Mouse (Mus musculus) midbrain, embryonic 11.5 days (tissue): ENCODE measurements around the gene 1700003E16Rik. TPM values are rescaled to one million over a fixed set of nuclear protein-coding genes. Genes with fewer than 3 reads are reported as not detected.
A peak's percentile ranks its signal among the peaks of the same experiment; 100 is the strongest.

ENCODE experiments used
- ATAC-seq: fragments of 200-750 bp; cut with Nextera tagmentation; 2 replicates; pipeline ENCODE4 v1.8.0; 2017; ENCODE audit warnings: moderate TSS enrichment, moderate library complexity; ENCODE audit not compliant: low FRiP score
- DNase-seq: peaks from one replicate; pipeline ENCODE4 v3.0.0; 2015; ENCODE audit warnings: low spot score; ENCODE audit errors: missing footprints
- H3K27ac ChIP-seq: fragments of 300-500 bp; sonication (generic); 2 replicates; pipeline ENCODE4 v1.5.1; 2014; ENCODE audit warnings: low read depth, low read length
- H3K27me3 ChIP-seq: fragments of 300-500 bp; sonication (generic); 2 replicates; pipeline ENCODE4 v1.6.1; 2014; ENCODE audit warnings: mild to moderate bottlenecking, low read length, moderate library complexity, mixed read lengths; ENCODE audit not compliant: control insufficient read depth, insufficient read depth
- H3K36me3 ChIP-seq: fragments of 300-500 bp; sonication (generic); 2 replicates; pipeline ENCODE4 v1.6.1; 2014; ENCODE audit warnings: mild to moderate bottlenecking, low read length, moderate library complexity, mixed read lengths; ENCODE audit not compliant: control insufficient read depth, insufficient read depth
- H3K4me1 ChIP-seq: fragments of 300-500 bp; sonication (generic); 2 replicates; pipeline ENCODE4 v1.6.1; 2014; ENCODE audit warnings: low read length; ENCODE audit not compliant: control insufficient read depth, insufficient read depth
- H3K4me2 ChIP-seq: fragments of 300-500 bp; sonication (generic); 2 replicates; pipeline ENCODE4 v1.6.1; 2014; ENCODE audit warnings: mild to moderate bottlenecking, moderate library complexity
- H3K4me3 ChIP-seq: fragments of 300-500 bp; sonication (generic); 2 replicates; pipeline ENCODE4 v1.5.1; 2014; ENCODE audit warnings: low read depth, low read length
- H3K9ac ChIP-seq: fragments of 300-500 bp; sonication (generic); 2 replicates; pipeline ENCODE4 v1.6.1; 2014; ENCODE audit warnings: low read length
- H3K9me3 ChIP-seq: fragments of 300-500 bp; sonication (generic); 2 replicates; pipeline ENCODE4 v1.6.1; 2016; ENCODE audit warnings: low read length; ENCODE audit not compliant: control insufficient read depth
- WGBS: fragments of 180-500 bp; shearing (Covaris S2); extraction: QIAGEN DNeasy Blood & Tissue Kit; methylation state at CpG from one replicate; pipeline ENCODE4 v1.1.7; 2014; 5-methylcytosine and 5-hydroxymethylcytosine counted together
- polyA plus RNA-seq: library from polyadenylated mRNA; unstranded; fragments of >200 nt; fragmentation: Nextera tagmentation; extraction: Ambion mirVana; gene quantifications from 2 replicates; pipeline ENCODE4 v1.2.1, GENCODE M21; 2014

Gene 1700003E16Rik
- polyA plus RNA-seq, 1 experiment from 2014 or later: 1.7 TPM

DNA sequence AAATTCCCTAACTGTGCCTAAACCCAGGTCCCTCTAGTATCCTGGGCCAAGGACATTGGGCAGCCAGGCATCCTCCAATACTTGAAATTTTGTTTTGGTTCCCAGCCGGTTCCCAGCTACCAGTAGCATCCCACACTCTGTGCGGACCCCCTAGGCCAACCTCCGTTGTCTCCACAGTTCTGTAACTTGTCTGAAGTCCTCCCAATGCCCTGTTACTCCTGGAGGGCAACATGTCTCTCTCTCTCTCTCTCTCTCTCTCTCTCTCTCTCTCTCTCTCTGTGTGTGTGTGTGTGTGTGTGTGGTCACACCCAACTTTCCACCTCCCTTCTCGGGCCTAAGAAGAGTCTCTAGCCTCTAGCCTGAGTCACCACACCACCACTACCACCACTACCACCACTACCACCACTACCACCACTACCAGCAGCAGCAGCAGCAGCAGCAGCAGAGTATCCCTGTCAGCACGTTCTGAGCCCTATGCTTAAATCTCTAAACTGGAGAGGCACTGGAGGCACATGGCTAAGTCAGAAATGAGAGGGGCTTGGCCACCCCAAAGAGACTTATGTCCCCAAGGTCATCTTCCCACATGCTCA lies 19.8 kb upstream of the 1700003E16Rik start:
- H3K9me3 ChIP-seq: no peaks in the 10 kb centered on the region
- H3K27ac ChIP-seq: peak overlapping the region; percentile 99
- H3K4me2 ChIP-seq: peak overlapping the region; percentile 86
- H3K4me1 ChIP-seq: peaks cover 36% of the 10 kb centered on the region
- DNase-seq: peak; percentile 91
- peak overlapping the region; percentile 97 for H3K9ac ChIP-seq
- peak overlapping the region; percentile 51 for H3K4me3 ChIP-seq
- peaks cover 7% of the 10 kb centered on the region for H3K27me3 ChIP-seq
- WGBS: 7% methylated on average over 5 of the region's 5 CpGs
- ATAC-seq: peak; percentile 6
- H3K36me3 ChIP-seq: no peaks in the 10 kb centered on the region

DNA sequence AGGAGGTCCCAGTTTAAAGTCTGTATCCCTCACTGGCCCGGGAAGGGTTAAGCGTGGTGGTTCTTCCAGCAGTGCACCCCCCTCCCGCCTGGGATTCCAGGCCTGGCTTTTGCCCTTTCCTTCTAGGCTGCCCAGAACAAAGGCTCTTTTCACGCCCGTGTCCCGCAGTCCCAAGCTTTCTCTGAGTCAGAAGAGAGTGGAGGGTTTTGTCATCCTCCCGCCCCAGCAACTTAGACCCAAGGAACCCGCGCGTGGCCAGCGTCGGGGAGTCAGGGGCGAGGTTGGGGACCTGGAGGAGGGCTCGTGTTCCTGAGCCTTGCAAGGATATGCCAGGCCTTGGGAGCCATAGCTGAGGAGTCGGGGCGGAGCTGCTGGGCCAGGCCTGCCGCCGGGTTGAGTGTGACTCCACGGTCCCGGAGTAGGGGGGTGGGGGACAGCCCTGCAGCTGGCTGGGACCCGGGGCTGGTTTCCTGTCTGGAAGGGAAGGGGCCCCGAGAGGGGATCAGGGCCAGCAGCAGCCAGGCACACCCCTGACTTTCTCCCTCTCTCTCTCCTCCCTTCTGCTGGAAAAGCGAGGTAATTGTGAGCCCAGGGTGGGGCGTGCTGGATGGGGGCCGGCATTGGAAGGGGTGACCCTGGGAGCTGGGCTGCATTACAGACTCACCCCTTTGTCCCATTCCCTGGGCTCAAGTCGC lies 19.2 kb upstream of the 1700003E16Rik start:
- Histone ChIP-seq H3K4me2 (peak overlapping the region; percentile 86), H3K36me3 (no peaks in the 10 kb centered on the region), H3K27ac (peak overlapping the region; percentile 99), H3K27me3 (peaks cover 7% of the 10 kb centered on the region), H3K4me1 (peaks cover 41% of the 10 kb centered on the region), H3K9ac (peak overlapping the region; percentile 97), H3K4me3 (peak overlapping the region; percentile 51), H3K9me3 (no peaks in the 10 kb centered on the region)
- ATAC-seq (peak; percentile 82), DNase-seq (peak; percentile 98)
- whole genome bisulfite sequencing: under 1% methylated on average over 25 of the region's 26 CpGs

DNA sequence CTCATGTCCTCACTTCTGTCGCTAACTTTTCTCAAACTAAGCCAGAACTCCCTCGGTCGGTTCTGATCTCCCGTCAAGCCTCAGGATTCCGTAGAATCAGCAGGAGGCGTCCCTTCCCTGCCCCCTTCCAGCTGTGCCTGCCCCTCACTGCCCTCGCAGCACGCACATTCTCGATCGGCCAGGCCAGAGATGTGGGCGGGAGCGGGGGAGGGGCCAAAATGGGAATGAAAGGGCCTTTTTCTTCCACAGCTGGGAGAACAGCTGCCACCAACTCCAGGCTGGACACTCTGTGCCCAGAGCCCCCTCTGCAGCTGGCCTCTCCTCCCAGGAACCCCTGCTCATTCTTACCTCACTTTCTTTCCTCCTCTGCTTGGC lies 18.6 kb upstream of the 1700003E16Rik start:
- peaks cover 46% of the 10 kb centered on the region for H3K4me1 ChIP-seq
- peak overlapping the region; percentile 51 for H3K4me3 ChIP-seq
- ATAC-seq (peak; percentile 78), DNase-seq (peak; percentile 99)
- peak overlapping the region; percentile 86 for H3K4me2 ChIP-seq
- peak overlapping the region; percentile 97 for H3K9ac ChIP-seq
- H3K36me3 ChIP-seq: no peaks in the 10 kb centered on the region
- H3K9me3 ChIP-seq: no peaks in the 10 kb centered on the region
- peak overlapping the region; percentile 99 for H3K27ac ChIP-seq
- WGBS: under 1% methylated on average over 12 of the region's 12 CpGs
- peaks cover 7% of the 10 kb centered on the region for H3K27me3 ChIP-seq

DNA sequence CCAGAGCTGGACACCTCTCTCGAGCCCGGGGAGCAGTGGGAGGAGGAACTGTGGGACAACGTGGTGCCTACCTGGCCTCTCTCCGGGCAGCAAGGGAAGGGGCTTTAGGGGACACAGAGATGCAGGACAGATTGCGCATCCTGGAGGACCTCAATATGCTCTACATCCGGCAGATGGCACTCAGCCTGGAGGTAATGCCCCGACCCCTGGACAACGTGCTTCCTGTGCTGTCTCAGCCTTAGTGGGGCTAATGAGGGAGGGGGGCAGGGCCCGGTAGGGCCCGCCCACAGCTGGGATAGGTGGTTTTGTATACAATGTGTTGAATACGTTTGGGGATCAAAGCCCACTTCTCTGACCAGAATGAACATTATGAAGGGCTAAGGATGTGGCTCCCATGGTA lies 18.1 kb upstream of the 1700003E16Rik start:
- peak overlapping the region; percentile 99 for H3K27ac ChIP-seq
- H3K9ac ChIP-seq: peak overlapping the region; percentile 97
- under 1% methylated on average over 11 of the region's 11 CpGs for WGBS
- H3K9me3 ChIP-seq: no peaks in the 10 kb centered on the region
- H3K4me1 ChIP-seq: peaks cover 46% of the 10 kb centered on the region
- H3K36me3 ChIP-seq: no peaks in the 10 kb centered on the region
- peak overlapping the region; percentile 51 for H3K4me3 ChIP-seq
- DNase-seq (no peak), ATAC-seq (peak; percentile 54)
- H3K4me2 ChIP-seq: peak overlapping the region; percentile 86
- H3K27me3 ChIP-seq: peaks cover 7% of the 10 kb centered on the region

DNA sequence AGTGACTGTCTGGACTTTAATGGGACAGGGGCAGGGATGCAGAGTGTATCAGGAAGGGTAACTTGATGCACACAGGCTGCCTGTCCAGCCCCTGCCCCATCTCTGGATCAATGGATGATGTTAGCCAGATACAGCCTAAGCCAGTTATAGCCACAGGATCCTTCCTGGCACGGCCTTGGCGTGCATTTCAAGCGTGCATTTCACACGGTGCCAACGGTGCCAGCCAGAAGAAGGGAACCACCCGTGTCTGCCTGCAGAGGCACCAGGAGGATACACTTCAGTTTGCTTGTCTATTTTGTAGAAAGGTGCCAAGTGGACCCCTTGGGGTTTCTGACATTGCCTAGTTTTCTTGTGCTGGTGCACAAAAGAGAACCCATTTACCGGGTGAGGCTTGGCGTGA lies 16.2 kb upstream of the 1700003E16Rik start:
- no peak for DNase-seq
- WGBS: 93% methylated on average over 8 of the region's 8 CpGs
- H3K36me3 ChIP-seq: no peaks in the 10 kb centered on the region
- no peak overlapping the region for H3K9ac ChIP-seq
- H3K4me1 ChIP-seq: peaks cover 46% of the 10 kb centered on the region
- no peak for ATAC-seq
- no peak overlapping the region for H3K4me2 ChIP-seq
- H3K27ac ChIP-seq: no peak overlapping the region
- H3K27me3 ChIP-seq: peaks cover 7% of the 10 kb centered on the region
- no peak overlapping the region for H3K4me3 ChIP-seq
- no peaks in the 10 kb centered on the region for H3K9me3 ChIP-seq

DNA sequence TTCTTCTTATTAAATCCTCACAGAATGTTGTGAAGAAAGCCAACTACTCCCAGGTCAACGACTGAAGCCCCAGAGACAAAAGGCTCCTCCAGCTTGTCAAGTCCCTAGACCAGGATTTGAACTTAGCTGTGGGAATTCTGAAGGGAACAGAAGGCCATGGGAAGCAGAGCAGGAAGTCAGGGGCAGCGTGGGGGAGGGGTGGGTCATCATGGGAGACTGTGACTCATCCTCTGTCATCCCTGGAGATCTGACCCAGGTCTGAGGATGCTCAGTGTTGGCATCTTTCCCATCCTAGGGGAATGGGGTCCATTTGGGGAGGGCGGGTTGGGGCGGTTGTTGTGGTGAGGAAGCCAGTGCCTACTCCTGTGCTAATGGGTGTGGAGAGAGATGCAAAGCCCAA lies 14.6 kb upstream of the 1700003E16Rik start:
- H3K4me2 ChIP-seq: peak overlapping the region; percentile 54
- no peaks in the 10 kb centered on the region for H3K36me3 ChIP-seq
- DNase-seq (no peak), ATAC-seq (no peak)
- H3K27me3 ChIP-seq: no peaks in the 10 kb centered on the region; the same call in 1 of the 2 replicates
- no peak overlapping the region for H3K4me3 ChIP-seq
- H3K9me3 ChIP-seq: no peaks in the 10 kb centered on the region
- no peak overlapping the region for H3K27ac ChIP-seq
- no peak overlapping the region for H3K9ac ChIP-seq
- peaks cover 33% of the 10 kb centered on the region for H3K4me1 ChIP-seq
- WGBS: 28% methylated on average over 4 of the region's 4 CpGs

DNA sequence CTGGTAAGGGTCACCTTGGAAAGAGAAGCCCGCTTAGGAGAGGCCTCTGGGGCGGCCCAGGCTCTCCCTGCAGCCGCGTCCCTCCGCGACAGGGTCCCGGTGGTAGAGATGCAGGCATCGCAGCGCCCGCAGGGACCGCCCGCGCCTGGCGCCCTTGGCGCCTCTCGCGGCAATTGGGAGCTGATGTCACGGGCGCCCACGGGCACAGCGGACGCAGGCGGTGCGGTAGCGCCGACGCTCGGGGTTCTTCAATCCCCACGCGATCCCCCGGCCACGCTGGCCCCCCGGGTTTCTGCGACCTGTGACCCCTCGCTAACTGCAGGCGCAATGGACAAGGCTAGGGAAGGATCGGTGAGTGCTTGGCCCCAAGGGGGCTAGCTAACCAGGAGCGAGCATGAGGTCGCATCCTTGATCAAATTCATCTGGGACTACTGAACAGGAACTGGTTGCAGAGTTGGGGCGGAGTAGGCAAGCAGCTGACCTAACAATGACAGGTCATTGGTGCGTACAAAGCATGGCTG lies 13.9 kb upstream of the 1700003E16Rik start:
- ATAC-seq (peak; percentile 22; the same call in 1 of the 2 replicates), DNase-seq (peak; percentile 88)
- H3K4me1 ChIP-seq: peaks cover 27% of the 10 kb centered on the region
- no peaks in the 10 kb centered on the region for H3K36me3 ChIP-seq
- peak overlapping the region; percentile 57 for H3K9ac ChIP-seq
- H3K4me3 ChIP-seq: peak overlapping the region; percentile 31
- WGBS: 3% methylated on average over 41 of the region's 41 CpGs
- H3K27me3 ChIP-seq: no peaks in the 10 kb centered on the region; the same call in 1 of the 2 replicates
- H3K9me3 ChIP-seq: no peaks in the 10 kb centered on the region
- peak overlapping the region; percentile 54 for H3K4me2 ChIP-seq
- no peak overlapping the region for H3K27ac ChIP-seq

DNA sequence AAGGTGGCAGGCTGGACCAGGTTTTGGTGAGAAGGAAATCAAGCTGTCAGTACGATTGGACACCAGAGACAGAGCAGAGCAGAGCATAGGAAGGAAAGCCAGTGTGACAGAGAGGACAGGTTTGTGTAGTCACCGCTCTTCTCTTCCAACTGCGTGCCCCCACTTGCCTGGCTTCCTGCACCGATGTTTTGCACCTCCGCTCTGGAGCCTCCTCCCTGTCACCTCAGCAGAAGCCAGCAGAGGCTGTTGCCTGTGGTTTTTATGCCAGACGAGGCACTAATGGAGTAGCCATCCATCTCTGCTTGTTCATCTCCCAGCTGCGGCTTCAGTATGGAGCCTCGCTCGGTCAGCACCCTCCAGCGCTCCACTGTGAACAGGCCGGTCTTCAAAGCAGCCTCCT lies 13.3 kb upstream of the 1700003E16Rik start:
- H3K27me3 ChIP-seq: no peaks in the 10 kb centered on the region; the same call in 1 of the 2 replicates
- DNase-seq (no peak), ATAC-seq (no peak; the same call in 1 of the 2 replicates)
- H3K4me1 ChIP-seq: peaks cover 24% of the 10 kb centered on the region
- 53% methylated on average over 11 of the region's 11 CpGs for WGBS
- no peak overlapping the region for H3K4me3 ChIP-seq
- H3K36me3 ChIP-seq: no peaks in the 10 kb centered on the region
- no peak overlapping the region for H3K4me2 ChIP-seq
- no peak overlapping the region for H3K27ac ChIP-seq
- no peaks in the 10 kb centered on the region for H3K9me3 ChIP-seq
- no peak overlapping the region for H3K9ac ChIP-seq

DNA sequence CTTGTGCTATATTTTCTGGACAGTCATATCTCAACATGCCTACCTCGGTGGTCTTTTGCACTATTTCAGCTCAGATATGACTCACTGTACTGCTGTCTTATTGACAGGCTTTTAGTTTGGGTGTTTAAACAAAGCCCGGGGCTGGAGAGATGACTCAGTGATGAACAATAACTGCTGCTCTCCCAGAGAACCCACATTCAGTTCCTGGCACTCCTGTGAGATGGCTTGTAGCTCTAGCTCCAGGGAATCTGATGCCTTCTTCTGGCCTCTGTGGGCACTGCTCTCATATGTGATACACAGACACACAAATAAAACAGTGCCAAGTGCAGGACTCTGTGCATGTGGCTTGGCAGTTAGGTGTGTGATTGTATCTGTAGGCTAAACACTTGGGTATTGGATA lies 11.0 kb upstream of the 1700003E16Rik start:
- H3K4me2 ChIP-seq: no peak overlapping the region
- WGBS: 73% methylated on average over 2 of the region's 2 CpGs
- ATAC-seq: no peak

More for the DNA sequence above, 11.0 kb upstream of the 1700003E16Rik start:
- Histone ChIP-seq H3K9ac (no peak overlapping the region), H3K36me3 (0 out of 2 replicates have a peak, but pooled peaks cover 5% of the 10 kb centered on the region), H3K4me3 (no peak overlapping the region), H3K27me3 (no peaks in the 10 kb centered on the region; the same call in 1 of the 2 replicates), H3K9me3 (no peaks in the 10 kb centered on the region), H3K27ac (no peak overlapping the region), H3K4me1 (peaks cover 10% of the 10 kb centered on the region)
- no peak for DNase-seq
